Mouse (Mus musculus) lung, embryonic 14.5 days (tissue): ENCODE measurements at regions not wholly inside any gene's neighbourhood (a gene's known extent, or its start where the extent isn't known, plus 50 kb on each side); places are given as distances from the start of the nearest gene placed in this dataset.

Source experiments
- ATAC-seq: fragments of 200-750 bp; cut with Nextera tagmentation; 2 replicates; pipeline ENCODE4 v1.8.0; 2017; ENCODE audit warnings: mild to moderate bottlenecking, moderate TSS enrichment, moderate library complexity; ENCODE audit not compliant: insufficient read depth
- DNase-seq: peaks from one replicate; pipeline ENCODE4 v3.0.0-alpha.2; 2015
- H3K27ac ChIP-seq: fragments of 300-500 bp; sonication (generic); 2 replicates; pipeline ENCODE4 v1.5.1; 2014; ENCODE audit warnings: low read depth, mild to moderate bottlenecking, moderate library complexity
- H3K27me3 ChIP-seq: fragments of 300-500 bp; sonication (generic); 2 replicates; pipeline ENCODE4 v1.6.1; 2014; ENCODE audit warnings: low read length, control low read depth; ENCODE audit not compliant: insufficient read depth
- H3K36me3 ChIP-seq: fragments of 300-500 bp; sonication (generic); 2 replicates; pipeline ENCODE4 v1.6.1; 2014; ENCODE audit warnings: control low read depth; ENCODE audit not compliant: insufficient read depth
- H3K4me1 ChIP-seq: fragments of 300-500 bp; sonication (generic); 2 replicates; pipeline ENCODE4 v1.6.1; 2014; ENCODE audit warnings: antibody characterized with exemption, control low read depth; ENCODE audit not compliant: insufficient read depth
- H3K4me2 ChIP-seq: fragments of 300-500 bp; sonication (generic); 2 replicates; pipeline ENCODE4 v1.6.1; 2014; ENCODE audit warnings: mild to moderate bottlenecking
- H3K4me3 ChIP-seq: fragments of 300-500 bp; sonication (generic); 2 replicates; pipeline ENCODE4 v1.5.1; 2014; ENCODE audit warnings: low read depth, low read length
- H3K9ac ChIP-seq: fragments of 300-500 bp; sonication (generic); 2 replicates; pipeline ENCODE4 v1.6.1; 2014
- H3K9me3 ChIP-seq: fragments of 300-500 bp; sonication (generic); 2 replicates; pipeline ENCODE4 v1.6.1; 2016; ENCODE audit warnings: low read depth, low read length, control low read depth
- CTCF ChIP-seq: IDR thresholded peaks from 2 replicates; pipeline ENCODE4 v1.5.1; 2016; ENCODE audit warnings: antibody characterized with exemption, low read depth
- WGBS: fragments of 180-500 bp; shearing (Covaris S2); extraction: QIAGEN DNeasy Blood & Tissue Kit; methylation state at CpG from one replicate; pipeline ENCODE4 v1.1.7; 2014; 5-methylcytosine and 5-hydroxymethylcytosine counted together

DNA sequence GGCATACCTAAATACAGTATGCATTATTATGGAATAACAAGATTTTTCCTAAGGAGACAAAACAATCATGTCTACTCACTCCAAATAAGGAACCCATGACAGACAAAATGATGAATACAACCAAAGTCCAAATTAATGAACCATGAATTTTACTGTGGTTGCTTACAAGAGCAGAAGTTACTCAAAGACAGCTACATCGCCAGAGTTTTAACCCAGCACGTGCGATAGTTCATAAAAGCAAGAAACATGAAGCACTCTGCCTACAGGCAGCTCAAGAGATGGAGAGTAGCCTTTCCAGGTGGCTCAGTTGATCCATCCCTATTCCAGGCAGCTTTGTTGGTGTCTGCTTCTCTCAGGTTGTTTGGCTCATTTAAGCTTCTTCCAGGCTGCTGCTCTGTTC, 176.8 kb downstream of the Olfr1505 start:
- DNase-seq, result no peak
- WGBS, result 90% methylated on average over 3 of the region's 3 CpGs
- no peak overlapping the region for H3K4me3 ChIP-seq
- no peaks in the 10 kb centered on the region for H3K27me3 ChIP-seq
- H3K9ac ChIP-seq, result no peak overlapping the region
- no peak for TF ChIP-seq CTCF
- ATAC-seq, result no peak
- H3K4me1 ChIP-seq, result no peaks in the 10 kb centered on the region
- H3K4me2 ChIP-seq, result no peak overlapping the region
- H3K27ac ChIP-seq, result no peak overlapping the region
- no peaks in the 10 kb centered on the region for H3K36me3 ChIP-seq
- H3K9me3 ChIP-seq, result no peaks in the 10 kb centered on the region

GRCm38 (mm10) chr19:14094191-14094590, 180.9 kb downstream of the Olfr1505 start:
- H3K9ac ChIP-seq, result no peak overlapping the region
- TF ChIP-seq CTCF, result no peak
- ATAC-seq, result no peak
- no peaks in the 10 kb centered on the region for H3K4me1 ChIP-seq
- 64% methylated on average over 2 of the region's 2 CpGs for WGBS
- no peak for DNase-seq
- H3K27ac ChIP-seq, result no peak overlapping the region
- H3K4me2 ChIP-seq, result no peak overlapping the region
- H3K36me3 ChIP-seq, result no peaks in the 10 kb centered on the region
- no peaks in the 10 kb centered on the region for H3K27me3 ChIP-seq
- no peaks in the 10 kb centered on the region for H3K9me3 ChIP-seq
- no peak overlapping the region for H3K4me3 ChIP-seq

DNA sequence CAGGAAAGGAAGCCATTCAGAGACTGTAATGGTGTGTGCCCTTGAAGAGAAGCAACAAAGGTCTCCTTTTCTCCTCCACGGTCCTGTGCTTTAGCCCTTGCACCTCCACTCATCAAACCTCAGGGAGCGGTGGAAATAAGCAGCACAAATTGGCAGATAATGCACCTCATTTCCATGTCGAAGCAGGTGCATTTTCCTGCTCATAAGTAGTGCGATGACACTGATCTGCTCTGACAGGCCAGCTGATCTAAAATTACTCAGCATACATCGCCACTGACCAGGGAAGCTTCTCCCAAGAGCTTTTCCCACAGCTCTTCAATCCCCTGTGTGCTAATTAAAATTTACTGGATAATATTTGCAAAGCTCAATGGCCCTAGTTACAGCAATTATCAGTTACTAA, 182.9 kb downstream of the Olfr1505 start:
- no peak for DNase-seq

GRCm38 (mm10) chr19:14109091-14109490, 195.8 kb downstream of the Olfr1505 start:
- H3K9me3 ChIP-seq, result no peaks in the 10 kb centered on the region
- no peak overlapping the region for H3K9ac ChIP-seq
- no peaks in the 10 kb centered on the region for H3K4me1 ChIP-seq
- DNase-seq, result no peak
- no peak for ATAC-seq
- WGBS, result 50% methylated on average over 4 of the region's 4 CpGs
- no peak overlapping the region for H3K4me2 ChIP-seq
- no peak overlapping the region for H3K27ac ChIP-seq
- no peaks in the 10 kb centered on the region for H3K27me3 ChIP-seq
- TF ChIP-seq CTCF, result no peak
- H3K36me3 ChIP-seq, result no peaks in the 10 kb centered on the region
- no peak overlapping the region for H3K4me3 ChIP-seq

More for the DNA sequence above, 182.9 kb downstream of the Olfr1505 start:
- no peak overlapping the region for H3K27ac ChIP-seq
- no peaks in the 10 kb centered on the region for H3K36me3 ChIP-seq
- H3K4me2 ChIP-seq, result no peak overlapping the region
- WGBS, result 78% methylated on average over 5 of the region's 5 CpGs
- no peaks in the 10 kb centered on the region for H3K27me3 ChIP-seq
- TF ChIP-seq CTCF, result no peak
- no peak overlapping the region for H3K9ac ChIP-seq
- no peaks in the 10 kb centered on the region for H3K9me3 ChIP-seq
- no peaks in the 10 kb centered on the region for H3K4me1 ChIP-seq
- ATAC-seq, result no peak
- H3K4me3 ChIP-seq, result no peak overlapping the region

DNA sequence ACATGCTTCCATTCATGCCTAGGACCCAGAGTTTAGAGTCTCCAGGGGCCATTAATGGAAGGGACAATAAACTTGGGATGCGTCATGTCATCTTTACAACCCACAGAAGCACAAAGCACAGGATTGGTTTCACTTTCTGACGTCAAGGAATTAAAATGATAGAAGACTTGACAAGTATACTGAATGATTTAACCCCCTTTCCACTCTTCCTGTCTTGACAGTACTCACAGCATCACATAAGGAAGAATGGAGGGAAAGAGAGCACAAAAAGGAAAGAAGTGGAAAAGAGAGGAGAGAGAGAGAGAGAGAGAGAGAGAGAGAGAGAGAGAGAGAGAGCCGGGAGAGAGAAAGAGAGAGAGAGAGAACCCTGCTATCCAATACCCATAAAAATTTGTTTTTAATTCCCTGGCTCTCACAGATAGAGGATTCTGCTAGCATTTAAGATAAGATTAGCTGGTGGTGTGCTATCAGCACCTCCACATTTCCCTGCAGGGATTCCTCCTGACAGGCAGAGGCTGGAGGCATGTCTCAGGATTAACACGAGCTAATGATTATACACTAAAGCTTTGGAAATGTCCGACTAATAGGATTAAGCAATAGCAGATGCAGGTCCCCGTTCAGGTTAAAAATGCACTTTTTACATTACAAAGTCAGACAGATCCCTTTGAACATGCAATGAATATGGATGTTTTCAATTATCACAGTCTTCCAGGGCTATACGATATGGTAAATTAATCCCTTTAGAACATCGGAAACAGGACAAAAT, 210.2 kb downstream of the Olfr1505 start:
- DNase-seq (no peak), ATAC-seq (no peak)
- 14% methylated on average over 8 of the region's 8 CpGs for WGBS
- Histone ChIP-seq H3K27ac (no peak overlapping the region), H3K9me3 (no peaks in the 10 kb centered on the region), H3K9ac (no peak overlapping the region), H3K4me1 (no peaks in the 10 kb centered on the region), H3K36me3 (no peaks in the 10 kb centered on the region), H3K4me2 (no peak overlapping the region), H3K4me3 (no peak overlapping the region), H3K27me3 (no peaks in the 10 kb centered on the region)
- TF ChIP-seq CTCF, result no peak

DNA sequence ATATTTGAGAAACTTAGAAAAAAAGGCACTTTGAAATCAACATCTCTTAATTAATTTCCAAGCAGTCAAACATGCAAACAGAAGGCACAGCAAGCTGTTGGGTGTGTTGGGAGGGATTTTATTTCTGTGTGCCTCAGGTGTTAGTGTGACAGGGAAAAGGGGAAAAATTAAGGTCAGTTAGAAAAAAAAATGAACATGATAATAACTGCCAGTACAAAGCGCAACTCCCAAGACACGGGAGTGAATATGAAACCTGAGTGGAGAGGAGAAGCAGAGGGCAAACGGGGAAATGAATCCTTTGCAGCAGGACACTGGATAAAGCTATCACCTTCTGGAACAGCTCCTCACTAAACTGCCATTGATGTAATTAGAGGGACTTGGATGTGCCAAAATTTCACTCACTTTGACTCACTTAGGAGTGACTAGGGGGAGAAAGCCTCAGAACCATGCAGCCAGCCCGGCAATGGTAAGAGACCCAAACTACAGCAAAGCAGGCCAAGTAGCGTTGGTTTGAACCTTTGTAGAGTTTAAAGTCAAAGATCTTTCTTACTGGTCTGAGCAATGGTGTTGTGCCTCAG, 211.0 kb downstream of the Olfr1505 start:
- Histone ChIP-seq H3K36me3 (no peaks in the 10 kb centered on the region), H3K27me3 (no peaks in the 10 kb centered on the region), H3K27ac (no peak overlapping the region), H3K9me3 (no peaks in the 10 kb centered on the region), H3K4me2 (no peak overlapping the region), H3K4me1 (no peaks in the 10 kb centered on the region), H3K4me3 (no peak overlapping the region), H3K9ac (no peak overlapping the region)
- WGBS, result 27% methylated on average over 5 of the region's 5 CpGs
- ATAC-seq (no peak), DNase-seq (no peak)
- TF ChIP-seq CTCF, result no peak

DNA sequence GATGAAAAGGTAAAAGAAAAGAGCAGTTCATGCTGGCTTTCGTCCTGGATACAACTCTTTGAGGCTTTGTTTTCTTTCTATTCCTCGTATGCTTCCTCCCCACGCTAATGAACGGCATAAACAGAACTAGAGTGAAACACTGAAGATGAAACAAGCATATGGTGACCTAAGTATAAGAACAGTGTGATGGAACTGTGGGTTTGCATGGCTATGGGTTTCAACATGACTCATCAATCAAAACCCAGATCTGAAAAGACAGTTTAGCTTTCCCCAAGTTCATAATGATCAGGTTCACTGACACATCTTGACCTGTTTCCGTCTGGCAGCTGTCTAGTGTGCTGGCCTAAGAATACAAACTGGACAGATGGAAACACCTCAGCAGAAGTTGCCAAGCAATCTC, 211.7 kb downstream of the Olfr1505 start:
- Histone ChIP-seq H3K9me3 (no peaks in the 10 kb centered on the region), H3K27me3 (no peaks in the 10 kb centered on the region), H3K36me3 (no peaks in the 10 kb centered on the region), H3K4me2 (no peak overlapping the region), H3K4me3 (no peak overlapping the region), H3K4me1 (no peaks in the 10 kb centered on the region), H3K27ac (no peak overlapping the region), H3K9ac (no peak overlapping the region)
- 45% methylated on average over 5 of the region's 5 CpGs for WGBS
- ATAC-seq (no peak), DNase-seq (no peak)
- TF ChIP-seq CTCF, result no peak
